Mouse (Mus musculus) layer of hippocampus, adult 11-12 months (tissue): ENCODE measurements around the gene Nfkbib.

Source experiments
- DNase-seq: peaks from one replicate; pipeline ENCODE4 v3.0.0; 2022; ENCODE audit warnings: low spot score

Gene Nfkbib

GRCm38 (mm10) chr7:28769414-28769958 lies 2.2 kb upstream of the Nfkbib start:
- no peak for DNase-seq

GRCm38 (mm10) chr7:28766910-28767309 lies 402 bp downstream of the Nfkbib start:
- no peak for DNase-seq

GRCm38 (mm10) chr7:28766173-28766879 lies 986 bp downstream of the Nfkbib start, which contains the start of gene Sirt2:
Sirt2 (plus strand) TSS chr7:28766735.
- DNase-seq, result peak; percentile 100

GRCm38 (mm10) chr7:28765211-28765610 lies 2.1 kb downstream of the Nfkbib start:
- no peak for DNase-seq

GRCm38 (mm10) chr7:28761907-28762306 lies 5.4 kb downstream of the Nfkbib start:
- DNase-seq, result no peak

GRCm38 (mm10) chr7:28758623-28759022 lies 8.7 kb downstream of the Nfkbib start:
- no peak for DNase-seq

- no peak for DNase-seq
These were observed 11.2 kb downstream of the Nfkbib start, which contains the start of gene Ccer2 for GRCm38 (mm10) chr7:28756079-28756478. Ccer2 (plus strand) TSS chr7:28756174.

GRCm38 (mm10) chr7:28749935-28750334 lies 17.4 kb downstream of the Nfkbib start:
- DNase-seq, result no peak

GRCm38 (mm10) chr7:28741709-28742438 lies 25.4 kb downstream of the Nfkbib start, which contains the start of the genes Mrps12 and Sars2:
Mrps12 (minus strand) TSS chr7:28741820.
Sars2 (plus strand) TSS chr7:28741992.
- DNase-seq, result peak; percentile 98

- no peak for DNase-seq
These were observed 26.0 kb downstream of the Nfkbib start for GRCm38 (mm10) chr7:28741368-28741708.

- no peak for DNase-seq
These were observed 26.4 kb downstream of the Nfkbib start for GRCm38 (mm10) chr7:28740949-28741348.

GRCm38 (mm10) chr7:28739829-28740228 lies 27.5 kb downstream of the Nfkbib start:
- no peak for DNase-seq

GRCm38 (mm10) chr7:28735701-28736100 lies 31.6 kb downstream of the Nfkbib start:
- DNase-seq, result no peak

- no peak for DNase-seq
These were observed 34.1 kb downstream of the Nfkbib start for GRCm38 (mm10) chr7:28733211-28733610.

GRCm38 (mm10) chr7:28732341-28733142 lies 34.8 kb downstream of the Nfkbib start:
- peak; percentile 59 for DNase-seq

- DNase-seq, result peak; percentile 53
These were observed 39.5 kb downstream of the Nfkbib start for GRCm38 (mm10) chr7:28727649-28728340.

- peak; percentile 79 for DNase-seq
These were observed 40.7 kb downstream of the Nfkbib start for GRCm38 (mm10) chr7:28726600-28726999.

- no peak for DNase-seq
These were observed 42.7 kb downstream of the Nfkbib start for GRCm38 (mm10) chr7:28724613-28725012.

- no peak for DNase-seq
These were observed 45.2 kb downstream of the Nfkbib start for GRCm38 (mm10) chr7:28722079-28722478.

GRCm38 (mm10) chr7:28720753-28721537 lies 46.4 kb downstream of the Nfkbib start:
- no peak for DNase-seq

GRCm38 (mm10) chr7:28719650-28720049 lies 47.7 kb downstream of the Nfkbib start:
- DNase-seq, result no peak
